Mouse (Mus musculus) gastrocnemius, adult 2 months (tissue): Measurements from ENCODE around the gene Eloa. TPM values are rescaled to one million over a fixed set of nuclear protein-coding genes. Genes with fewer than 3 reads are reported as not detected.
A peak's percentile ranks its signal among the peaks of the same experiment; 100 is the strongest.
"Not testable (repeated sequence)": the region's sequence is repeated elsewhere in the genome, so short reads cannot be mapped to it uniquely, and the experiment has no call there.

ENCODE experiments used
- DNase-seq: peaks from one replicate; pipeline ENCODE4 v3.0.0; 2022
- H3K27ac ChIP-seq: fragments of 200-600 bp; 2 replicates; pipeline ENCODE4 v1.8.1; 2022; ENCODE audit warnings: mild to moderate bottlenecking
- H3K4me3 ChIP-seq: fragments of 200-600 bp; 2 replicates; pipeline ENCODE4 v1.8.1; 2022; ENCODE audit warnings: mild to moderate bottlenecking, moderate library complexity
- CTCF ChIP-seq: fragments of 200-600 bp; IDR thresholded peaks from 2 replicates; pipeline ENCODE4 v1.8.1; 2022; ENCODE audit warnings: antibody characterized with exemption, mild to moderate bottlenecking, moderate library complexity
- intact Hi-C: fragments of 180-260 bp; cut with DNase I; formaldehyde crosslinking; loops from one replicate; pipeline ENCODE4 v1.15.1; 2025
- total RNA-seq, 2 experiments: library from RNA; stranded (reverse); gene quantifications; 2 replicates each; pipeline ENCODE4 v1.2.3; 2021

The Eloa gene
- total RNA-seq, 2 experiments from 2014 or later: 58.9 to 63.4 TPM

- H3K4me3 ChIP-seq: peak overlapping the region; percentile 85
- H3K27ac ChIP-seq: peak overlapping the region; percentile 99
- DNase-seq: no peak
- TF ChIP-seq CTCF: no peak
- intact Hi-C loops: loop anchor here (2.0 kb wide), 1 partner anchor 65 kb away; the partner anchor contains the start of gene Rpl11
Observed at GRCm38 (mm10) chr4:135987714-135988113, 33.8 kb downstream of the Eloa start.

DNA sequence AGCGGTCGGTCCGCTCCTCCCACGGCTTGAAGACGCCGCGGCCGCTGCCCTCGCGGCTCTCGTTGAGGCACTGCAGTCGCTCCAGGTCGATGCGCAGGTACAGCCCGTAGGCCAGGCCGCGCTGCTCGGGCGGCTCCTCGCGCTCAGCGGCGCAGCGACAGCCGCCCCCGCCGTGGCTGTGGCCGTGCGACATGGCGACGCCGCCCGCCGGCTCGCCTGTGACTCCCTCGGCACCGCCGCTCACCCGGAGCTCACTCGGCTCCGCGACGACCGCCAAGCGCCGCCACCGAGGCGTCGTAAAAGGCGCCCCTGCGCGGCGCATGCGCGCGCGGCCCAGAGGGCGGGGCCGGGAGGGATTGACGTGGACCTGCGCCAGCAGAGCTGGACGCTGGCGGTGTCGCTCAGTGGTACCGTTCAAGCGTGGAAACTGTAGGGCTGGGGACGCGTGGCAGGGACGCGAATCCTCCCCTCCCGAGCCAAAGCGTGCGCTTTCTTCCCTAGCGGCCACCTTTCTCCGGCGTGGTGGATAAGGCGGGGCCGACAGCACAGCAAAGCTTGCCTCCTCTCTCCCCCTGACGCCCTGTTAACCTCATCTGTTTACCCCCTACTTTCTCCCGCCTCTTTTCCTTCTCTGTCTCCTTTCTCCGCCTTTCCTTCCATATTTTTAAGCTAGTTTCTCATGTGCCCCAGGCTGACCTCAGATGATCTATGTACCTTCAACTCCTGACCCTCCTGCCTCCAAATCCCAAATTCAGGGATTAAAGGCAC is 34.4 kb downstream of the Eloa start, which contains the start of gene Pithd1:
TSS of gene Pithd1 (minus strand) at position 322 of the 768 bp plus-strand sequence.
- TF ChIP-seq CTCF: no peak; the same call in 1 of the 2 replicates
- intact Hi-C loops: loop anchor here (2.0 kb wide), 1 partner anchor 66 kb away; the partner anchor contains the start of gene Rpl11

DNA sequence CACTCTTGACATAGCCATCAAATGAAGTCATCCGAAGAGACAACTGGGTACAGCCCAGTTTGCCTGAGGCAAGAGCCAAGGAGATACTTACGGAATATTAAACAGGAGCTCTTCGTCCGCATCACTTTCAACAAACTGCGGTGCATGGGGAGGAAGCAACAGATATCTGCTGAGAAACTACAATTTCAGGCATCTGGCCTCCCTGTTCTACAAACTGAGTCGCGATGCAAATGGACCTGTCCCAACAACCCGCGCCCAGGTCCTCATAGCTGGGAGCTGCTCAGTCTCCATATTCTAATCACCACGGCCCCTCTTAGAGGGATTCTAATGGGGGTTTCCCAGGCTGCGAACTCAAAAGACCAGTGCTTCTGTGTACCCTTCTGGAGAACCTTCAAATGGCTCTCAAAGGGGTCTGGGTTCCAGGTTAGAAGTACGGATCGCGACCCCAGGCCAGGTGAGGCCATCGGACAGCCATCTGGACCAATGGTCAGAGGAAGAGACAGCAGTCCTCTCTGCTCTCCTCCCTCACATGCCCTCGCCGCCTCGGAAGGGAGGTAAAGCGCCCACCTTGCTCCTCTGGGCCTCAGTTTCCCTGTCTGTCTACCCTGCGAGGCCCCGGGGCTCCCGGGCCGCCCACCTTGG is 35.1 kb downstream of the Eloa start:
- intact Hi-C loops: loop anchor here (2.0 kb wide), 1 partner anchor 66 kb away; the partner anchor contains the start of gene Rpl11
- DNase-seq: no peak
- peak overlapping the region; percentile 85 for H3K4me3 ChIP-seq
- TF ChIP-seq CTCF: no peak
- peak overlapping the region; percentile 99 for H3K27ac ChIP-seq

More for the DNA sequence above, 34.4 kb downstream of the Eloa start, which contains the start of gene Pithd1:
- Histone ChIP-seq H3K27ac (peak within 1 kb of the TSS; percentile 99), H3K4me3 (peak within 1 kb of the TSS; percentile 85)
- DNase-seq: peak; percentile 95

GRCm38 (mm10) chr4:135985769-135986168 is 35.8 kb downstream of the Eloa start:
- intact Hi-C loops: loop anchor here (2.0 kb wide), 1 partner anchor 67 kb away; the partner anchor contains the start of gene Rpl11
- Histone ChIP-seq H3K4me3 (peak overlapping the region; percentile 85), H3K27ac (no peak overlapping the region)
- no peak for DNase-seq
- TF ChIP-seq CTCF: no peak

GRCm38 (mm10) chr4:135985193-135985592 is 36.4 kb downstream of the Eloa start:
- DNase-seq: no peak
- H3K27ac ChIP-seq: no peak overlapping the region
- TF ChIP-seq CTCF: no peak
- H3K4me3 ChIP-seq: no peak overlapping the region
- intact Hi-C loops: no loop called here

- no peak for TF ChIP-seq CTCF
- Histone ChIP-seq H3K4me3 (no peak overlapping the region), H3K27ac (no peak overlapping the region)
- DNase-seq: no peak
- intact Hi-C loops: no loop called here
Observed at GRCm38 (mm10) chr4:135984556-135984955, 37.0 kb downstream of the Eloa start.

DNA sequence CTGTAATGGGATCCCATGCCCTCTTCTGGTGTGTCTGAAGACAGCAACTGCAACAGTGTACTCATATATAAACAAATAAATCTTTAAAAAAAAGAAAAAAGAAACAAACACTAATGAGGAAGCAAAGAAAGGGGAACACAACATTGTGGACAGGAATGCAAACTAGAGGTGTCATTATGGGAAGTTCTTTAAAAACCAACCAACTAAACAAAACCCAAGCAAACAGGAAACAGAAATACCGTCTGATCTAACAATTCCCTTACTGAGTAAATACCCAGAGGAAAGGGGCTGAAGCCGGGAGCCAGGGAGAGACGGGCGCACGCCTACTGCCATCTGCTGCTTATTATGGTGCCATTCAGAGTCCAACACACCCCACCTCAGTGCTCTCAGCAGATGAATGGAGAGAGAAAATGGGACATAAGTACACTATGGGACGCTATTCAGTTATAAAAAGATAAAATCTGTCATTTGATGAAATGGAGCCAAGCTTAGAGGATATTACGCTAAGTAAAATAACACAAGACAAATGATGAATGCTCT is 40.0 kb downstream of the Eloa start:
- no peak overlapping the region for H3K27ac ChIP-seq
- TF ChIP-seq CTCF: no peak
- intact Hi-C loops: no loop called here
- DNase-seq: no peak
- no peak overlapping the region for H3K4me3 ChIP-seq

DNA sequence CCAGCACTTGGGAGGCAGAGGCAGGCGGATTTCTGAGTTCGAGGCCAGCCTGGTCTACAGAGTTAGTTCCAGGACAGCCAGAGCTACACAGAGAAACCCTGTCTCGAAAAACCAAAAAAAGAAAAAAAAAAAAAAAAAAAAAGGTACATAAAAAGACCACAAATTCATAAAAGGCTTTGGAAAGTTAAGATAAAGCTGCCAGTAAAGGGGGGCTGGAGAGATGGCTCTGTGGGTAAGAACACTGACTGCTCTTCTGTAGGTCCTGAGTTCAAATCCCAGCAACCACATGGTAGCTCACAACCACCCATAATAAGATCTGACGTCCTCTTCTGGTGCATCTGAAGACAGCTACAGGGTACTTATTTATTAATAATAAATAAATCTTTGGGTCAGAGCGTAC is 41.3 kb downstream of the Eloa start:
- H3K4me3 ChIP-seq, intact Hi-C loops, H3K27ac ChIP-seq, DNase-seq: not testable (repeated sequence)

- H3K27ac ChIP-seq: no peak overlapping the region
- intact Hi-C loops: loop anchor here (10.0 kb wide), 1 partner anchor 169 kb away; the partner anchor contains the start of gene Id3
- no peak overlapping the region for H3K4me3 ChIP-seq
- TF ChIP-seq CTCF: no peak
- DNase-seq: no peak
Observed at GRCm38 (mm10) chr4:135976146-135976545, 45.4 kb downstream of the Eloa start.

GRCm38 (mm10) chr4:135972911-135973811 is 48.4 kb downstream of the Eloa start:
- H3K4me3 ChIP-seq: peak overlapping the region; percentile 100
- no peak for TF ChIP-seq CTCF
- H3K27ac ChIP-seq: peak overlapping the region; percentile 90
- intact Hi-C loops: loop anchor here (5.0 to 10.0 kb wide), 2 partner anchors 49 to 172 kb away; partner anchors contain the start of genes Eloa and Id3
- no peak for DNase-seq

DNA sequence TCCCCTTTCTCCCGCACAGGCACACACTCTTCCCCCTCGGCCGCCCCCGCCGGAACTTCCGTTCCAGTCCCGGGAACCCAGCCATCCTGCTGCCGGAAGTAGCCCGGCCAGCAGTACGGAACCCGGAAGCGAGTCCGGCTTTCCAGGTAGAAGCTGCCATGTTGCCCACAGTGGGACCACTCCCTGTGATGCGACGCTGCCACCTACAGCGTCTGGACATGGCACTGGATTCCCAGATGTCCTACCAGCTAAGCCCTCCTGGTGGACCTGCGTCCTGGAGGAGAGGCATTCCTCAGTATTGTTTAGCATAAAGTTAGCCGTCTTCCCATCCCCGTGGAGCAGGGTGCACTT is 49.0 kb downstream of the Eloa start, which contains the start of gene Lypla2:
TSS of gene Lypla2 (minus strand) at position 71 of the 351 bp plus-strand sequence.
- TF ChIP-seq CTCF: no peak; the same call in 1 of the 2 replicates
- peak; percentile 94 for DNase-seq
- intact Hi-C loops: loop anchor here (5.0 to 10.0 kb wide), 2 partner anchors 50 to 172 kb away; partner anchors contain the start of genes Eloa and Id3
- peak within 1 kb of the TSS; percentile 90 for H3K27ac ChIP-seq
- H3K4me3 ChIP-seq: peak within 1 kb of the TSS; percentile 100
